Mouse (Mus musculus) lung, embryonic 15.5 days (tissue): ENCODE results near the gene Gm9844. TPM values are rescaled to one million over a fixed set of nuclear protein-coding genes. Genes with fewer than 3 reads are reported as not detected.

Source experiments
- ATAC-seq: fragments of 200-750 bp; cut with Nextera tagmentation; 2 replicates; pipeline ENCODE4 v1.8.0; 2017; ENCODE audit warnings: moderate number of reproducible peaks, borderline replicate concordance; ENCODE audit not compliant: low FRiP score, low TSS enrichment; ENCODE audit errors: extremely low read depth
- H3K27ac ChIP-seq: fragments of 300-500 bp; sonication (generic); 2 replicates; pipeline ENCODE4 v1.5.1; 2015; ENCODE audit warnings: moderate library complexity, mild to moderate bottlenecking, inconsistent platforms
- H3K27me3 ChIP-seq: fragments of 300-500 bp; sonication (generic); 2 replicates; pipeline ENCODE4 v1.6.1; 2015; ENCODE audit warnings: inconsistent platforms
- H3K36me3 ChIP-seq: fragments of 300-500 bp; sonication (generic); 2 replicates; pipeline ENCODE4 v1.6.1; 2015; ENCODE audit warnings: inconsistent platforms
- H3K4me1 ChIP-seq: fragments of 300-500 bp; sonication (generic); 2 replicates; pipeline ENCODE4 v1.6.1; 2015; ENCODE audit warnings: inconsistent platforms
- H3K4me2 ChIP-seq: fragments of 300-500 bp; sonication (generic); 2 replicates; pipeline ENCODE4 v1.6.1; 2015; ENCODE audit warnings: inconsistent platforms, mild to moderate bottlenecking, moderate library complexity
- H3K4me3 ChIP-seq: fragments of 300-500 bp; sonication (generic); 2 replicates; pipeline ENCODE4 v1.5.1; 2015; ENCODE audit warnings: mild to moderate bottlenecking, inconsistent platforms
- H3K9ac ChIP-seq: fragments of 300-500 bp; sonication (generic); 2 replicates; pipeline ENCODE4 v1.6.1; 2015; ENCODE audit warnings: inconsistent platforms
- H3K9me3 ChIP-seq: fragments of 300-500 bp; sonication (generic); 2 replicates; pipeline ENCODE4 v1.6.1; 2016; ENCODE audit warnings: inconsistent platforms
- WGBS: fragments of 180-500 bp; shearing (Covaris S2); methylation state at CpG from one replicate; pipeline ENCODE4 v1.1.7; 2015; 5-methylcytosine and 5-hydroxymethylcytosine counted together
- polyA plus RNA-seq: library from polyadenylated mRNA; unstranded; fragments of >200 nt; fragmentation: Nextera tagmentation; extraction: Ambion mirVana; gene quantifications from 2 replicates; pipeline ENCODE4 v1.2.1, GENCODE M21; 2015

Gm9844 gene
- polyA plus RNA-seq, 1 experiment from 2014 or later, result 14.1 TPM

GRCm38 (mm10) chr7:24877588-24877987, 15.6 kb downstream of the Gm9844 start:
- no peak overlapping the region for H3K9ac ChIP-seq
- no peaks in the 10 kb centered on the region for H3K9me3 ChIP-seq
- no peak overlapping the region for H3K4me2 ChIP-seq
- H3K4me1 ChIP-seq, result no peaks in the 10 kb centered on the region
- no peaks in the 10 kb centered on the region for H3K36me3 ChIP-seq
- no peak overlapping the region for H3K27ac ChIP-seq
- ATAC-seq, result no peak
- no peaks in the 10 kb centered on the region for H3K27me3 ChIP-seq
- H3K4me3 ChIP-seq, result no peak overlapping the region
- WGBS, result 66% methylated on average over 3 of the region's 3 CpGs

- H3K27ac ChIP-seq, result no peak overlapping the region
- H3K36me3 ChIP-seq, result no peaks in the 10 kb centered on the region
- no peaks in the 10 kb centered on the region for H3K4me1 ChIP-seq
- no peak overlapping the region for H3K4me3 ChIP-seq
- H3K9ac ChIP-seq, result no peak overlapping the region
- no peak for ATAC-seq
- H3K4me2 ChIP-seq, result no peak overlapping the region
- WGBS, result 47% methylated on average over 2 of the region's 2 CpGs
- H3K27me3 ChIP-seq, result no peaks in the 10 kb centered on the region
- no peaks in the 10 kb centered on the region for H3K9me3 ChIP-seq
Measured at GRCm38 (mm10) chr7:24879620-24880019, 17.6 kb downstream of the Gm9844 start.

DNA sequence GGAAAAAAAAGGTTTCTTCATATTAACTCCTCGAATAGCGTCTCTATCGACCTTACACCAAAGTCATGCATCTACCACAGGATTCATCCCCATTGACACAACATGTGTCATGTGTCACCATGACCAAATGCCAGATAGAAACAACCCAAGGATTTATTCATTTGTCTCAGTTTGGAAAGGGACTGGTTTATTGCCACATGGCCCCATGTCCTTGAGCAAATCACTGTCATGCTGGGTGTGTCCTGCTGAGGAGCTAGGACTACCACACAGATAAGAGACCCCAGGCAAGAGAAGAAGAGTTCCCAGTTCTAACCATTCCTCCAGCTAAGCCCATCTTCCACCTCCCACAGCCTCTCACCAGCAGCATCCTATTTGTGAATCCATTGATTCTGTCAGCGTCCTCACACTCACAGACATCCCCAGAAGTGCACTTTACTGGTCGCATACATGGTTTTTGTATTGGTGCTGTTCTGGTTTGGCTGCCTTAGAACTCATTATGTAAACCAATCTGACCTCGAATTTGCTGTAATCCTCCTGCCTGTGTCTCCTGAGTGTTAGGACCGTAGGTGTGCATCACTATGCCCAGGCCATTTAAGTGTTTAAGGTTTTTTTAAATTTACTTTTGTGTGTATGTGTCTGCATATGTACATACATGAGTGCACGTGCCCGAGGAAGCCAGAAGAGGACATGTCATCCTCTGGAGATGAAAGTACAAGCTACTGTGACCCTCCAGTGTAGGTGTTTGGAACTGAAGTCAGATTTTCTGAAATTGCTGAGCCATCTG, 20.6 kb downstream of the Gm9844 start:
- Histone ChIP-seq H3K9me3 (no peaks in the 10 kb centered on the region), H3K4me2 (no peak overlapping the region), H3K9ac (no peak overlapping the region), H3K36me3 (peaks cover 17% of the 10 kb centered on the region), H3K27ac (no peak overlapping the region), H3K4me1 (peaks cover 22% of the 10 kb centered on the region), H3K27me3 (no peaks in the 10 kb centered on the region), H3K4me3 (no peak overlapping the region)
- WGBS, result 86% methylated on average over 9 of the region's 9 CpGs
- ATAC-seq, result no peak

- under 1% methylated on average over 57 of the region's 57 CpGs for WGBS
- H3K9me3 ChIP-seq, result no peaks in the 10 kb centered on the region
- peak within 1 kb of the TSS; percentile 99 for H3K4me3 ChIP-seq
- H3K9ac ChIP-seq, result peak within 1 kb of the TSS; percentile 100
- peak within 1 kb of the TSS; percentile 93 for H3K27ac ChIP-seq
- H3K36me3 ChIP-seq, result peaks cover 32% of the 10 kb centered on the region
- peak; percentile 95 for ATAC-seq
- H3K4me1 ChIP-seq, result peaks cover 30% of the 10 kb centered on the region
- peak within 1 kb of the TSS; percentile 79 for H3K4me2 ChIP-seq
- H3K27me3 ChIP-seq, result no peaks in the 10 kb centered on the region
Measured at GRCm38 (mm10) chr7:24883896-24884692, 22.1 kb downstream of the Gm9844 start, which contains the start of gene Rps19. Gene Rps19 (plus strand): TSS chr7:24884371.

- ATAC-seq, result peak; percentile 5; the same call in 1 of the 2 replicates
- Histone ChIP-seq H3K27me3 (no peaks in the 10 kb centered on the region), H3K27ac (peak overlapping the region; percentile 93), H3K4me1 (peaks cover 37% of the 10 kb centered on the region), H3K9me3 (no peaks in the 10 kb centered on the region), H3K9ac (peak overlapping the region; percentile 100), H3K4me3 (peak overlapping the region; percentile 99), H3K36me3 (peaks cover 39% of the 10 kb centered on the region), H3K4me2 (peak overlapping the region; percentile 79)
- under 1% methylated on average over 47 of the region's 47 CpGs for WGBS
Measured at GRCm38 (mm10) chr7:24884693-24885291, 22.8 kb downstream of the Gm9844 start.

DNA sequence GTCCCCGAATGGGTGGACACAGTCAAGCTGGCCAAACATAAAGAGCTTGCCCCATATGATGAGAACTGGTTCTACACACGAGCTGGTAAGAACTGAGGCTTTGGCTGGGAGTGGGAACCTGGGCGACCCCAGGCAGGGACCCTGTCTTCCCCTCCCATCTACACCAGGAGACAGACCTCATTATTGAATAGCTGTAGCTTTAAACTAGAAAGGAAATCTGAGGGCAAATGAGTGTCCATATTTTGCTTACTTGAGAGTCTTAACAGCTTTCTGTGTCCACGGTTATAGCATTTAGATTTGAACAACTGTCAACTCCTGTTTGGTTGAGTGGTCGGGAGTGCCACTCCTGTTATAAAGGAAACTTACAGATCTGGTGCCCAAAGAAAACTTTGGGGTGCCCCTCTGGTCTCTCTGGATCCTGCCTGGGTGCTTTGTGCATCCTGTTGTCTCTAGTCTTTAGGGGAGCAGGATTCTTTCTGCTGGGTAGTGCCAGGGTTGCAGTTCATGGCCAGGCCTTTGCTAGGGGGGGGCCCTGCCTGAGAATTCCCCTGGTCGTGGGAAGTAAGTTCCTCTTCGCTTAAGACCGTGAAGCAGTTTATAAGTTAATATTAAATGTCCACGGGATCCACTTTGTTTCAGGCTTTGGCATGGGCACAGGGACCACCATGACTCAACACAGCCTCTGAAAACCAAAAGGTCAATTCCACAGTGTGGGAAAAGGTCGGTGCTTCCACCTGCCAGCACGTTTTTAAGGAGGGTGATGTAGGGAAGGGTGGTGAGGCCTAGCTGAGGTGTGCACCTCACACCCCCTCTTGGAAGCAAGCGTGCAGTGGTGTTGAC, 23.7 kb downstream of the Gm9844 start:
- peak overlapping the region; percentile 99 for H3K4me3 ChIP-seq
- peak overlapping the region; percentile 93; the same call in 1 of the 2 replicates for H3K27ac ChIP-seq
- peak overlapping the region; percentile 100 for H3K9ac ChIP-seq
- ATAC-seq, result no peak
- H3K4me1 ChIP-seq, result peaks cover 40% of the 10 kb centered on the region
- peaks cover 46% of the 10 kb centered on the region for H3K36me3 ChIP-seq
- peak overlapping the region; percentile 79 for H3K4me2 ChIP-seq
- H3K9me3 ChIP-seq, result no peaks in the 10 kb centered on the region
- no peaks in the 10 kb centered on the region for H3K27me3 ChIP-seq
- WGBS, result 22% methylated on average over 12 of the region's 12 CpGs

DNA sequence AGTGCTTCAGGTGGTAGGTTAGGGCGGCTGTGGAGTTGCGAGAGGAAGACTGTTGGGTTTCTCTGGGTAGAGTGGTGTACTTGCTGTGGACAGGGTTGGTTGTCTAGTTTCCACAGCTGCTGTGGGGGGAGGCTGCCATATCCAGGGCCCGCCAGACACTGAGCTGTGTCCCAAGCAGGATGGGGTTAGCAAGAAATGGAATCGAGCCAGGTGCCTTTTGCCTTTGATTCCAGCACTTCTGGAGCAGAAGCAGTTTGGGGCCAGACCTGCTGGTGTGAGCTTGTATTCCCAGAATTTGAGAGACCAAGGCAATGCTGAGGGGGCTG, 24.3 kb downstream of the Gm9844 start:
- Histone ChIP-seq H3K4me3 (peak overlapping the region; percentile 99), H3K9ac (peak overlapping the region; percentile 100), H3K4me2 (peak overlapping the region; percentile 79), H3K36me3 (peaks cover 52% of the 10 kb centered on the region), H3K27ac (peak overlapping the region; percentile 26; the same call in 1 of the 2 replicates), H3K27me3 (no peaks in the 10 kb centered on the region), H3K9me3 (no peaks in the 10 kb centered on the region), H3K4me1 (peaks cover 42% of the 10 kb centered on the region)
- WGBS, result 35% methylated on average over 4 of the region's 4 CpGs
- ATAC-seq, result no peak

GRCm38 (mm10) chr7:24887096-24887495, 25.1 kb downstream of the Gm9844 start:
- ATAC-seq, result no peak
- H3K9me3 ChIP-seq, result no peaks in the 10 kb centered on the region
- H3K9ac ChIP-seq, result peak overlapping the region; percentile 100
- 63% methylated on average over 4 of the region's 4 CpGs for WGBS
- peak overlapping the region; percentile 99; the same call in 1 of the 2 replicates for H3K4me3 ChIP-seq
- no peak overlapping the region for H3K27ac ChIP-seq
- peak overlapping the region; percentile 79 for H3K4me2 ChIP-seq
- no peaks in the 10 kb centered on the region for H3K27me3 ChIP-seq
- H3K4me1 ChIP-seq, result peaks cover 42% of the 10 kb centered on the region
- peaks cover 55% of the 10 kb centered on the region for H3K36me3 ChIP-seq

DNA sequence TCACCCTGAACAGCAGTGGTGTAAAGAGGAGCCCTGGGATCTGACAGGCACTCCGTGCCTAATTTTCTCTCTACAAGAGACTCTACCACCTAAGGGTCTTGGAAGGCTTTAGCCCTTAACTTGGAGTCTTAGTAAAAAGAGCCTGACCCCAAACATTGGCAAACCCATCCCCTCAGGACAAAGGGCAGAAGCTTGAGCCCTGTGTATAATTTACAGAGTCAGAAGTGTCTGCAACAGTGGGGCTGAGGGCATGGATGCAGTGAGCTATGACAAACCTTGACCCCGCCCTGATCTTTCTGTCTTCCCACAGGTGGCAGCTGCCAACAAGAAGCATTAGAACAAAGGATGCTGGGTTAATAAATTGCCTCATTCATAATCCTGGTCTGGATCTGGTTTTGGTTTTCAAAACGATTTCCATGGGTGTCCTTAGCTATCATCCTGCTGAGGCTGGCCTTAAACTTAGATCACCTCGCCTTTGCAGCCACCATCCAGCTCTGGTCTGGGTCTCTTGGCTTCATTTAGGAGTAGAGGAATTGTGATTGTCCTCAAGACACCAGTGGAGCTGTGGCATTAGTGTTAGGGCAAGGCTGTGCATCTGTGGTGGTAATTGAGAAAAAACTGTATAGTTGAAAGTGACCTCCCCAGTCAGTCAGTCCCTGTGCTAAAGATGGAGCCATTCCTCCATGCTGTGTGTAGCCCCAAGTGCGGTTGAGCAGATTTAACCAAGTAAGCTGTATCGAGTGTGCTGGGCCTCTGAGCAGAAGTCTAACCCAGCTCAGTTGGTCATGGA, 27.6 kb downstream of the Gm9844 start:
- Histone ChIP-seq H3K27me3 (no peaks in the 10 kb centered on the region), H3K27ac (peak overlapping the region; percentile 52), H3K4me2 (no peak overlapping the region), H3K36me3 (peaks cover 55% of the 10 kb centered on the region), H3K9me3 (no peaks in the 10 kb centered on the region), H3K4me1 (peaks cover 42% of the 10 kb centered on the region), H3K4me3 (no peak overlapping the region), H3K9ac (no peak overlapping the region)
- ATAC-seq, result no peak; the same call in 1 of the 2 replicates
- 69% methylated on average over 6 of the region's 6 CpGs for WGBS

DNA sequence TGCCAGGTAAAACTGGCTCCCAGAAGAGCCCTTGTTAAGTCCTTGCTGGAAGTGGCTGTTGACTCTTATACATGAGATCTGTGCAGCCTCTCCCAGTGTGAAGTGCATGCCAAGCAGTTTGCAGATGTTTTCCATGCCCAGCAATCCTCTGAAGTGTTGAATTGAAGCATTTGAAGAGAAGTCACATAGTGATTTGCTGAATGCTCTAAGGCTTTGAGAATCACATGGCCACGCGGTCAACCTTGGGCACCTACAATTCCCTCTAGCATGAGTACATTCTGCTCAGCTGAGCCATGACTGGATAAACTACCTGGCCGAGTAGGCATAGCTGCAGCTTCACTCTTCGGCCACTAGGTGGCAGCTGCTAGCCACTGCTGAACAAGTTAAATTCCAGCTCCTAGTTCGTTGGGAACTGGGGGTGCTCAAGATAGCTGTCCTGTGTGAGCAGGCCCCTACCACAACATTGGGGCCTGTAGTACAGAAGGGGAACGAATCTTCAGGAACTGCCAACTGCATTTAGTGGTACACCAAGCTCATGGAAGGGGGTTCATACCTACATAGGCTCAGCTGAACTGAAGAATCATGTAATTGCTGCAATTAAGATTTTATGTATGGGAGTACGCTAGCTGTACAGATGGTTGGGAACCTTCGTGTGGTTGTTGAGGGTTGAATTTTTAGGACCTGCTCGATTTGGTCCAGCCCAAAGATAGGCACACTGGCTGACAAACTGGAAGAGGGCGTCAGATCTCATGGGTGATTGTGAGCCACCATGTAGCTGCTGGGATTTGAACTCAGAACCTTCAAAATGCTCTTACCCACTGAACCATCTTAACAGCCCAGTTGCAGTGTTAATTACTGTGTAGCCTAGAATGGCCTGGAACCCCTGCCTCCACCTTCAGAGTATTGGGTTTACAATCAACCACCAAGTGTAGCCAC, 28.5 kb downstream of the Gm9844 start:
- WGBS, result 30% methylated on average over 10 of the region's 10 CpGs
- no peaks in the 10 kb centered on the region for H3K27me3 ChIP-seq
- peak; percentile 76 for ATAC-seq
- H3K4me3 ChIP-seq, result no peak overlapping the region
- H3K27ac ChIP-seq, result peak overlapping the region; percentile 52
- H3K36me3 ChIP-seq, result peaks cover 55% of the 10 kb centered on the region
- no peak overlapping the region for H3K9ac ChIP-seq
- peaks cover 40% of the 10 kb centered on the region for H3K4me1 ChIP-seq
- no peak overlapping the region for H3K4me2 ChIP-seq
- H3K9me3 ChIP-seq, result no peaks in the 10 kb centered on the region
